Mouse (Mus musculus) gastrocnemius, postnatal 14 days (tissue): ENCODE measurements around the gene Banp. TPM values are rescaled to one million over a fixed set of nuclear protein-coding genes. Genes with fewer than 3 reads are reported as not detected.
A peak's percentile ranks its signal among the peaks of the same experiment; 100 is the strongest.

Source experiments
- DNase-seq: peaks from one replicate; pipeline ENCODE4 v3.0.0; 2021; ENCODE audit warnings: mixed read lengths
- intact Hi-C: fragments of 180-260 bp; cut with DNase I; formaldehyde crosslinking; loops from one replicate; pipeline ENCODE4 v1.15.1; 2025; ENCODE audit warnings: low total_unique reads
- total RNA-seq, 2 experiments: library from RNA; stranded (reverse); gene quantifications; 2 replicates each; pipeline ENCODE4 v1.2.3; 2021

The Banp gene
- total RNA-seq, 2 experiments from 2014 or later, result 8.3 to 8.4 TPM

- intact Hi-C loops, result no loop called here
- DNase-seq, result no peak
Measured at GRCm38 (mm10) chr8:121970225-121970624, 20.7 kb downstream of the Banp start.

GRCm38 (mm10) chr8:121971488-121972058, 22.0 kb downstream of the Banp start:
- intact Hi-C loops, result no loop called here
- no peak for DNase-seq

DNA sequence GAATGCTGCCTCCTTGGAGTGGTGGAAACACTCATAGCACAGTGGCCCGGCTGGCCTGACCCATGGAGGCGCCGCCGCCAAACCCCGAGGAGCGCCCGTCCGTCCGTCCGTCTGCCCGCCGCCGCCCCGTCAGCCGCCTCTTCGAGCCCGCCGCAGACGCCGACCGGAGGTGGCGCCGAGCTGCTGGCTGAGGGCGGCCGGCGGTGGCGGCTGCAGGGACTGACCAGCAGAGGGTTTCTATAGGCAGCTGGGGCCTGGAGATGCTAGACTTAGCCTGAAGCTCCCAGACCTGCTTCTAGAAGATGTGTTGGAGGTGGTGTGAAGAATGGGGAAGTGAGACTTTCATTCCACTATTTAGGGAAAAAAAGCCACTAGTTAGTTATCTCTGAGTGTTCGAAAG, 24.4 kb downstream of the Banp start:
- intact Hi-C loops, result no loop called here
- no peak for DNase-seq

GRCm38 (mm10) chr8:121977819-121978590, 28.5 kb downstream of the Banp start:
- intact Hi-C loops, result loop anchor here (5.0 kb wide), 1 partner anchor 289 kb away; no protein-coding TSS in a partner anchor
- no peak for DNase-seq

DNA sequence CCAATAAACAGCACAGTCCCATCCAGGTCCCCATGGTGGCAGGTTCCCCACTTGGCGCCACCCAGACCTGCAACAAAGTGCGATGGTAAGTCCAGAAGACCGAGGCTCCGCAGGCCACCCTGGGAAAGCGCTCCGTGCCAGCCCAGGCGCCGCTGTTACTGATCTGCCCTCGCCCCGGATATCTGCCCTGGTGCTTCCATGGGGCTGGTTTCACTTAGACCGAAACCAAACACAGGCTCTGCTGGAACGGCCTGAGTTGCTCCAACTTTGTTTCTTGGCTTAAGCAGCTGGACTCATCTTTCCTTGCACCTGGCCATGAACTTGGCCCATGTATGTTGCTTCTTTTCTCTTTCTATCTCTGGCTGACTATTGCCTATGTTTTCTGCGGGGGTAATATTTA, 29.1 kb downstream of the Banp start:
- intact Hi-C loops, result loop anchor here (5.0 kb wide), 1 partner anchor 289 kb away; no protein-coding TSS in a partner anchor
- peak; percentile 63 for DNase-seq

DNA sequence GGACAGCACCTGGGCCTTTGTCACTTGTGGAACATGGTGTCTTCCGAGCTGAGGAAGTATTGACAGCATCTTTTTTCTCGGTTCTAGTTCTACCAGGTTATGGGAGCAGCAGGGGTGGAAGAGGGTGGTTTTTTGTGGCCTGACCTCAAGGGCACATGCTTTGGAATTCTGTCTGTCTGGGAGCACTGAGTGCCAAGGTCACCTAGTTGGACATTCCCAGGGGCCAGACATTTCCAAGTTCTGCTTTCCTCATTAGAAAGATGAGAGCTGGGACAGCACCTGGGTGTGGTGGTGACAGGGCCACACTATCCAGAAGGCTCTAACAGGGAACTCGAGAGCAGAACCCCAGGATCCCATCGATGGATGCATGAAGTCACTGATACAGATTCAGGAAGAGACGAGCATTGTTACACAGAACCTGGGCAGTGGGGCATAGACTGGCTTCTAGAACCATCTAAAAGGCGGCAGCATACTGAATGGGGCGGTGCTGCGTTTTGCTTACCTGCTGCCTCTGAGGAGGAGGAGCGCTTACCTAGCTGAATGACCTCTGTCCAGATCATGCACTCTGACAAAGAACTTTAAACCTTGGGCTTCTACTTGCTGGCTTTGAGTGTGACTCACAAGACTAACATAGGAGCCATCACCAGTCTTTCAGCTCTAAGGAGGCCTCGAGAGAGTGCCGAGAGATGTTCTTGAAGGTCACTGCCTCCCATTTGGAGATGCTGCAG, 31.4 kb downstream of the Banp start:
- no peak for DNase-seq
- intact Hi-C loops, result loop anchor here (5.0 kb wide), 1 partner anchor 161 kb away; no protein-coding TSS in a partner anchor

DNA sequence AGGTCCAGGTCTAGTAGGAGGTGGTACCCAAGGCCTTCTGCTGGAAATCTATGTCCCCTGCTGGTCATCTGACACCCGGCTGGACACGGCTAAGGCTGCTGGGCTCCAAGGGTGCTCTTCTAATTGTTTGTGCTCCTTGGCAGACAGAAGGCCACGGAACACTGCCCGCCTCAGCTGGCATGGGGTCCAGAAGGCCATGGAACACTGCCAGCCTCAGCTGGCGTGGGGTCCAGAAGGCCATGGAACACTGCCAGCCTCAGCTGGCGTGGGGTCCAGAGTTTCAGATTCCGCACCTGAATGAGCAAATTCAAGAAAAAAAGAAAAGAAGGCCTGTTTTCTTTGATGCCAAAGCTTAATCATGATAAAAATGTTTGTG, 32.0 kb downstream of the Banp start:
- no peak for DNase-seq
- intact Hi-C loops, result loop anchor here (5.0 kb wide), 1 partner anchor 161 kb away; no protein-coding TSS in a partner anchor

GRCm38 (mm10) chr8:121985673-121986072, 36.1 kb downstream of the Banp start:
- intact Hi-C loops, result no loop called here
- no peak for DNase-seq

DNA sequence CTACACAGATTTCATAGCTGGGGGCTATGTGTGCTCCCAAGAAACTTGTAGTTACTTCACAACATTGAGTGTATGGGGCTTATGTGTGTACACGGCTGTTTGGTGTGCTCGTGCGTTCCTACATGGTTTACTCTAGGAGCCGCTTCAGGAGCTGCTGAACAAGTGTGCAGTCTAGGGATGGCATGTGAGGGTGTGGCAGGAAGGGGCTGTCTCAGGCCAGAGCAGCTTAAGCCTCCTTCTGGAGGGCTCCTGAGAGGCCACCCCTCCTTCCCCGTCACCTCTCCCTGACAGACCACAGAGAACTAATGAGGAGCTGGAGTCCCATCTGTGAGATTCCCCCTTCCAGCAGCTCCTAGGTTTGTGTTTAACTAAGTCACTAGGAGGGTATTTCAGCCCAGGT, 38.3 kb downstream of the Banp start:
- DNase-seq, result no peak
- intact Hi-C loops, result no loop called here

DNA sequence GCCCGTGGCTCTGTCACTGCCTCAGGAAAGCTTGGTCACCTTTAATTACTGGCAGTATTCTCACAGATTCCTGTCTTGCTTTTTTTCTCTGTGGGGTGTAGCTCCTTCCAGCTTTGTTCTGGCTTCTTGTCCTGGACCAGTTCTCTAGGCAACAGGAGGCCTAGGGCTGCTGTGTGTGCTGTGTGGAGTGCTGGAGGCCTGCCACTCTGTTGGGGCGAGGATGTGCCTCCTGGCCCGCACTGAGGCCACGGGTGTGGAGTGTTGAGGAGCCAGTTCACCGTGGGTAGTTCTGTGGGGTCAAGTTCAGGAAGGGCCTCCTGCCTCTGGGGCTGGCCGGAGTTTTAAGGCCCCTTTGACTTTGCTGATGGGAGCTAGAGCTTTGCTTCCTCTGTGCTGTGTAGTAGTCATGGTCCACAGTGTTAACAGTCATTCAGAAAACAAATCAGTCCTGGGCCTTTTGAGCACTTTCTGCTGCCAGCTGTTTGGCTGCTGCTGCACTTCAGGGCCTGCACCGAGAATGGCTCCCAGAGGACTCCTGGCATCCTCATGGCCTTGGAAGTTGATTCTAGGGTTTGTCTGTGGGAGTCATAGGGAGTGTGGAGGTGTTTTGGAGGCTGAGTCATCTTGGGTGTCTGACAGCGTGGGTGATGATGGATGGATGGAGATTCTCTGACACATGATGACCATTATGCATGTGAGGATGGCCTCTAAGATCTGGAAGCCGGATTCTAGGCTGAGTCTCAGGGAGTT, 41.1 kb downstream of the Banp start:
- intact Hi-C loops, result no loop called here
- DNase-seq, result no peak

GRCm38 (mm10) chr8:121991611-121992010, 42.1 kb downstream of the Banp start:
- peak; percentile 34 for DNase-seq
- intact Hi-C loops, result no loop called here

GRCm38 (mm10) chr8:121992911-121993310, 43.4 kb downstream of the Banp start:
- intact Hi-C loops, result no loop called here
- DNase-seq, result no peak

GRCm38 (mm10) chr8:121995112-121995511, 45.6 kb downstream of the Banp start:
- DNase-seq, result no peak
- intact Hi-C loops, result no loop called here

GRCm38 (mm10) chr8:121995895-121996294, 46.3 kb downstream of the Banp start:
- DNase-seq, result no peak
- intact Hi-C loops, result no loop called here

- intact Hi-C loops, result no loop called here
Measured at GRCm38 (mm10) chr8:121998631-121999030, 49.1 kb downstream of the Banp start.

DNA sequence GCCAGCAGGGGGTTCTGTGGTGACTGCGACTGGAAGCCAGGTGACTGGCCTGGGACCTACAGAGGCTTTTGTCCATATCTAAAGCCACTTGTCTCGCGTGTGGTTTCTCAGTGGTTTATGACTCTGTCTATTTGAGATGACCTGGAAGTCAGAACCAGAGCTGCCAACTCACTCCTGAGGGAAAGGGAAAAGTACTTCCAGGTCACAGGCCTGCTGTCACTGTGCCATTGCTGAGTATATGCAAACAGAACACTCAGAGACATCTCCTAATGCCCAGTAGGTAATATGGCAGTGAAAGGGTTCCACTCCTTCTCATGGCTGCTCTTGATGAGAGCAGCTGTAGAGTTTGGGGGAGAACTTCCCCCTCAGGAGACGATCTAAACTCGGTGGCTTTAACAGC, 49.7 kb downstream of the Banp start:
- no peak for DNase-seq
- intact Hi-C loops, result no loop called here

More at GRCm38 (mm10) chr8:121998631-121999030, 49.1 kb downstream of the Banp start:
- DNase-seq, result no peak

DNA sequence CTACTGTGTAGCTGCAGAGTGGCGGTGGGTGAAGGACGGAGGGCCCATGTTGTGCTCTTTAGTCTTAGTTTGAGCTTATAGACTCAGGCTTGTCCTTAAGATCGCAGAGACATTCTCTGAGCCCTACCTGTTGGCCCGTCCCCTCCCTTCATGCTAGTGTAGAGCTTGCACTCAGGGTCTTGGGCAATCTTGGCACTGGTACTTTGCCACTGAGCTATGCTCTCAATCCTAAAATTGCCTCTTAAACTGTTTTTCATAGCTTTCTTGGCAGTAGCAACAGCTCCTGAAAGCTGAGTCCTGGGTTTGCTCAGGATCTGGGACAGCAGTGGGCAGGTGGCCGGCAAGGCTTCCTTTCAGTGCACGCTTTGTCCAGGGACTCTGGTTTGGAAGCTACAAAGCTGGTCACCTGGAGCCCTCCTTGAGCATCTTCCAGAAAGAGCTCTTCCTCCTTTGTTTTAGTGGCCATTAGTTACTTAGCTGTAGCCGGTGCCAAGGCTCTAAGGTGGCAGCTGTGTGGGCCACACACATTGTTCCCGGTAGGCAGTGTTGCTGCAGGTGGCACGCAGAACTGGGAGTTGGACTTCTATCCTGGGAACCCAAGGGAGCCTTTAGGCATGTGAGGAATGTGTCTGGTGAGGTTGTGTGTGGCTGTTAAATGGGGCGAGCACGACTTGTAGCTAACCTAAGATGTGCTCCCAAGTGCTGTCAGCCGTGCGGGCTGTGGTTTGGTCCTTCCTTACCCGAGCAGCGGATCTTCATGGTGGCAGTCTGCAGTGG, 52.0 kb downstream of the Banp start:
- intact Hi-C loops, result no loop called here
- DNase-seq, result no peak

GRCm38 (mm10) chr8:122003646-122004045, 54.1 kb downstream of the Banp start:
- intact Hi-C loops, result no loop called here
- DNase-seq, result no peak

DNA sequence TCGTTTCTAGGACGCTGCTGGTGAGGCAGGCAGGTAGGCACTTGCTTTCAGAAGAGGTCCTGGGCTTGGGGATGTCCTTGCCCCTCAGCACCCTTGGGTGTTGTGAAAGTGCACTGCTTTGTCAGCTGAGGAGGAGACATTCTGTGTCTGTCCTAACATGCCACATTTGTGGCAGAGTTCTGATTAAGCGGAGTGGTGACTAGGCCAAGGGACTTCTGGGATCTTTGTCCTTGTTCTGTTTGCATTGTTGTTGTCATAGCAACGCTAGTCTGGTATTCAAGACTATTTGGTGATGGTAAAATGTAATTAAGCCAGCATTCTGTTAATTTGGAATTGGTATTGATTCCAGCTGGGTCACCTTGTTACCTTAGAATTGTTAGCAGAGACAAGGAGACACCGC, 54.6 kb downstream of the Banp start:
- intact Hi-C loops, result no loop called here

More for the DNA sequence above, 54.6 kb downstream of the Banp start:
- no peak for DNase-seq
